Mouse (Mus musculus): ENCODE measurements around the gene Chst15.

The Chst15 gene

DNA sequence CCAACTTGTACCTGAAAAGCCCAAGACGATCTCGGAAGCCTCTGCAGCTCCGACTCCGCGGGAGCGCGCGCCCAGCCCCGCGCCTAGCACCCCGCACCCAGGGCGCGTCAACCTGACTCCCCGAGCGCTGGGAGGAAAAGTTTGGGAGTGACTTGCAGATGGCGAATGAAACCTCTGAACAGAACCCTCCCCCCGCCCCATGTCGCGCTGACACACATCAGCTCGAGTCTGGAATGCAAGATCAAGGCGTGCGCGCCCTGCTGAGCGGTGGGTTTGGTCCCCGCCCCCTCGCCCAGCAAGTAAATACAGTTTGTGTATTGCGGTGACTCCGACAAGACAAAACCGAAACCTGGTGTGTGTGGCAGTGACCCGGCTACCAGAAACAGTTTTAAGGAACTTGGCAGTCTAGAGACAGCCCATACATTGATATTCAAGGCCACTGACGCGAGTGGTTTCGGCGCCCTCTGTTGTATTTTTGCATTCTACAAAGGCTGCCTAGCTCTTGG is at the start of gene Chst15:
Gene Chst15, minus strand, starts transcription at position 193 of the 506 bp plus-strand sequence.
- DNase-seq, result peak; percentile 40

- DNase-seq, result no peak
Measured at GRCm38 (mm10) chr7:132365703-132366384, 48.8 kb upstream of the Chst15 start.

DNA sequence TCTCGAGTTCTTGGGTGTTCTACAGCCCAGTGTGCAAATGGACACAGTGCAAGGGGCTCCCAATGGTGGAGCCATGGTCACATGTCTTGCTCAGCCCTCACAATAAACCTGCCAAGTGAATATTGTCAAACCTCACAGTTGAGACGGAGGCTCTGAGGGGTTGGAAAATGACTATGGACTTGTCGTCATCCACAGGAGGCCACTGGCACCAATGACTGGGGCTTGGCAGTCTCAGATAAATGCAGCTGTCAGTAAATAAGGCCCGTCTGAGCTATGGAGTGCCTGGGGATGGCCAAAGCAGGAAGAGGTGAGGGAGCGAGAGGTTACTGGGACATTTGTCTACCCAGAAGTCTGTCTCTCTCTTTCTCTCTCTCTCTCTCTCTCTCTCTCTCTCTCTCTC is 48.1 kb upstream of the Chst15 start:
- DNase-seq, result no peak

GRCm38 (mm10) chr7:132364506-132364905 is 47.5 kb upstream of the Chst15 start:
- DNase-seq, result no peak

DNA sequence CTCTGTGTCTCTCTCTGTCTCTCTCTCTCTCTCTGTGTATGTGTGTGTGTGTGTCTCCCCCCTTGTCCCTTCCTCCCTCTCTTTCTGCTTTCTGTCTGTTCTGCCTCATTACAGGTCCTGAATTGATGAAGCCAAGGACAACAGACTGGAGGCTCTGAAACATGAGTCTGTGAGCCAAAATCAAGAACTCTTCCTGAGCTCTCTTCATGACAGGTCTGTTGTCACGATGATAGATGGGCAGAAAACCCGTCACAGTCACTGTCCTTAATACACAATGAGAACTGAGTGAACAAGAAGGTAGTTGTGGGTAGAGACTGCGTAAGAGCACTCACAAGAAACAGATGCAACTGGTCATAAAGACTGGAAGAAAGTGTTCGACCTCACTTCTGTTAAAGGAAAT is 43.3 kb upstream of the Chst15 start:
- DNase-seq, result no peak

GRCm38 (mm10) chr7:132358709-132359108 is 41.7 kb upstream of the Chst15 start:
- no peak for DNase-seq

DNA sequence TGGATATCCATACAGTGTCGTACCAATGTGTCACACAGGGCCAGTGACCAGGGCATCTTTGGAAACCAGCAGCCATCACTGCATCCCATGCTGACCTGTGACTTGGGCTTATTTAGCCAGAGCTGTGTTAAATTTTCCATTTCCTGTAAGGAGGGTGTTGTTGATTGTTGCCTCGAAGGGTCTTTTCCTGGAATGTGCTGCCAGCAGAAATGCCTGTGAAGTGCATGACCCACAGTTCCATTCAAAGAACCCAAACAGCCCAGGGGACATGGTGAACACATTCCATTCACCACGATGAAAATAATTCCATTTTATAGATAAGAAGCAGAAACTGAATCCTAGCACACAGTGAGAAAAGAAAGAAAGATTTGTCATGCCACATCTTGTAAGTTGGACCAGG is 41.2 kb upstream of the Chst15 start:
- no peak for DNase-seq

- DNase-seq, result no peak
Measured at GRCm38 (mm10) chr7:132357841-132358237, 40.8 kb upstream of the Chst15 start.

DNA sequence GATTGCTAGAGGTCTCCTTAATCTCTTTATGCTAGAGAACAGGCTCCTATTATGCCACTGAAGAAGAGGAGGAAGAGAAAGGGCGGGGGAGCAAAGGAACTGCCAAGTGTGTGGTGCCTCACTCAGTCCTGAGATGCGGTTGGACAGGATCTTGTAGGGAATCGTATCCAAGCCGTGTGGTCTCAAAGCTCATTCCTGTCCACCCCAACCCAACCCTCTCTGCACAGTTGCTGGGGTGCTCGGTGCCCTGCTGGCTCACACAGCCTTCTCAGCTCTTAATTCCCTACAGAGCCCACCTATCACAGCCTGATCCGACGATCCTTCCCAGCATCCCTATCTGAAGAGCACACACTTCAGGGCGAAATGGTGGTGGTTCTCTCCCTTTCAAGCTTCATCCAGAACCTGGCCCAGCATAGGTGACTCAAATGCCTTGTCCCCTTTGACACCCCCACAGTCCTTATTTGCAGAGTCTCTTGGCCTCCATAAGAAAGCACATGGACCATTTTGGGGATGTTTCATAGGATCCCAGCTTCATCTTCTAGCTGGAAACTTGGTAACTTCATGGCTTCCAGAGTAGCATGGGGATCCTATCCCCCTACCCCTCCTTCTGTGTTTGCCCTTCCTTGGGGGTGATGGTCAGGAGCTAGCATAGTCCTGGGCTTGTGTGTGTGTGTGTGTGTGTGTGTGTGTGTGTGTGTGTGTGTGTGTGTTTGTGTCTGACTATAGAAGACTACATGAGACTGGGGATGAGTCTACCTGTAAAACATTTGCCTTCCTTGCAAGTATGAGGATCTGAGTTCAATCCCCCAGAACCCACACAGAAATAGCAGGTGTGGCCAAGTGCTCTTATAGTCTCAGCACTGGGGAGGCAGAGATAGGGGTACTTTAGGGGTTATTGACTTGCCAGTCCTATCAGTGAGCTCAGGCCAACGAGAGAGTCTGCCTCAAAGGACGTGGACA is 40.1 kb upstream of the Chst15 start:
- DNase-seq, result no peak

DNA sequence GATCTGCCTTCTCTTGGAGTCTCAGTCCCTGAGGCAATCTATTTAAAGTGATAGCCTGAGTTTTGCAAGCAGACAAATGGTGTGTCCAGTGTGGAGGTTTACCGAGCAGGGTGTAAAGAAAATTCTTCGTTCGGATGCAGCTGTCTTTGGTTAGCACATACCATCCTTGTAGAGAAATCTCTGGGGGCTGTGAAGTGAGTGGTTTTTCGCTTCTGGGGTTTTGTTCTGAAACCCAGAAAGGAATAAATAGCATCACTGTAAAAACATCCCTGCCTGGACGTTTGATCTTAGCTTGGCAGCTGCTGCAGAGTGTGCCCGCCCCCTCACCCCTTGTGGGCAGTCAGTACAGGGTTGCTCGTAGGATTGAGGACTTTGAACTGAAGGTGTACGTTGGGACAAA is 39.2 kb upstream of the Chst15 start:
- no peak for DNase-seq

- no peak for DNase-seq
Measured at GRCm38 (mm10) chr7:132355767-132356166, 38.7 kb upstream of the Chst15 start.

DNA sequence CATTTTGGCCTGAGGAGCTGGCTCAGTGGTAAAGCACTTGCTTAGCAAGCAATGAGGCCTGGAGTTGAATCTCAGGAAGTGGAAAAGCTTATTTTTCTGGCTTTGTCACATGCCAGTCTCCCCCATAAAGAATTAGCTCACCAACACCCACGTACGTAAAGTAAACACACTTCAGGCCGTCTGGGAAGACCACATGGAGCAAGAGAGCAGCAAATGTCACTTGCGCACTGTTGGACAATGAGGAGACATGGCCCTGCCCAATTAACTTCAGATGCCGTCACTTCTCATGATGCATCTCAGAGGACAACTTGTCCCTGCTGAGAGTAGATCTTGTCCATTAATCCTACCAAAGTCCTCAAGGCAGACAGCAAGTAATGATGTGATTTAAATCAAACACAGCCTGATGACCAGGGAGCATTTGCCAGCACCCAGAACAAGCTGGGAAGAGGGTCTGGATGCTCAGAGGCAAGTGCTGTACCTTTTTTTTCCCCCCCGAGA is 32.1 kb upstream of the Chst15 start:
- no peak for DNase-seq

DNA sequence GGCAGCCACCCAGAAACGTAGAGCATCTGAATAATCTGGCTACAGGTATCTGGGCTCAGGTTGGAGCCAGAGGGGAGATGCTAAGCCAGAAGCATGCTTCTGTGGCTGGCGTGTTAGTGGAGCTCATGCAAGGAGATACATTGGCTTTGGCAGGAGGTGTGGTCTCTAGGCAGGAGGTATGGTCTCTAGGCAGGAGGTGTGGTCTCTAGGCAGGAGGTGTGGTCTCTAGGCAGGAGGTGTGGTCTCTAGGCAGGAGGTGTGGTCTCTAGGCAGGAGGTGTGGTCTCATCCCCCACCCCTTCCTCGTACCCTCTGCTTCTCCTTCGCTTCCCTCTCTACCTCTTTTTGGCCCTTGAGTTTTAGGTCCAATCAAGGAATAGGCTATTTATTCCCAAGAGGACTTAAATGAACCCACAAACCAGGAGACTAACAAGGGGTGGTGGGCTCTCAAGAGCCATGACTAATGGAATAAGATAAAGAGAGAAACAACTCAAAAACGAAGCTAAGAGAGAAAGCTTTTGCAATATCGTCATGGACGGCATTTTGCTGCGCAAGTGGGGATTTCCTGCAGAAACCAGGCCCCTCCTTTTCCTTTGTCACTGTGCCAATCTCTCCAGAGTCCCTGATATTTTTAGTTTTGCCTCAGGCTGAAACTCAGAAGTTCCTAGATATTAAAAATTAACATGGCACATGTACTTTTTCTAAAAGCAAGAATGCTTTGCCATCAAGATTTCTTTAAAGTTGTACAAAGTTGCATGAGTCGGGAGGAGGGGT is 30.4 kb upstream of the Chst15 start:
- DNase-seq, result no peak

DNA sequence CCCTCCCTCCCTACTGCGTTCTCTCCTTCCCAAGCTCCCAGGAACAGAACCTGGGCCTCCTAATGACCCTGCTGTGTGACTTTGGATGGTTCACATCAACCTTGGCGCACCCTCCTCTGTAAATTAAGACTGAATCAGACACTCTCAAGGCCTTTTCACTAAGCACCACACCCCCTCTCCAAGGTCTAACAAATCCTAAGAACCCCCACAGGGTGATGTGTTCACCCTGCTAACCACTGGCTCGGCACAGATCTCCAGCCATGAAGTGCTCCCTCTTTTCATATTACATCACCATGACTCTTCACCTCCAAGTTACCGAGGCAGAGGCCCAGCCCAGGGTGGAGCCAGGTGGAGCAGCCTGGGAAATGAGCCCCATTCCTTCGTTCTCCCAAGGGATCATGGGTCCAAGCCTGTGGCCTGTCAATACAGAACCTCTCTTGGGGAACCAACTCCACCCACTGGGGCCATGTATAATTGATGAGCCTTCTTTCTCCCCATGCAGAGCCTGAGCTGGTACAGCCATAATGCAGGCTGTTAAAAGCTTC is 28.6 kb upstream of the Chst15 start:
- DNase-seq, result no peak

GRCm38 (mm10) chr7:132344606-132345005 is 27.6 kb upstream of the Chst15 start:
- no peak for DNase-seq

DNA sequence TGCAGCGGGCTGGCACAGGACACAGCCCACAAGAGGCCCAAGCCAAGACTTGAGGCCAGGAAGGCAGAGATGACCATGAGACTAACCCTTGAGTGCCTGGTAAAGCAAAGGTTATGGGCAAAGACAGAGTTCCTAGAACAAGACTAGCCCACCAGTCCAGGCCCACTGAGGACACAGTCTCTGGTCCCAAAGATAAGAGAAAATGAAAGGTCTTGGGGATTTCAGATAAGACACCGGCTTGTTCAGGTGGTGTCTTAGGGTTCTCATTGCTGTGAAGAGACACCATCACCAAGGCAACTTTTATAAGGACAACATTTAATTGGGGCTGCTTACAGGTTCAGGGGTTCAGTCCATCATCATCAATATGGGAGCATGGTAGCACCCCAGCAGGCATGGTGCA is 26.9 kb upstream of the Chst15 start:
- no peak for DNase-seq

DNA sequence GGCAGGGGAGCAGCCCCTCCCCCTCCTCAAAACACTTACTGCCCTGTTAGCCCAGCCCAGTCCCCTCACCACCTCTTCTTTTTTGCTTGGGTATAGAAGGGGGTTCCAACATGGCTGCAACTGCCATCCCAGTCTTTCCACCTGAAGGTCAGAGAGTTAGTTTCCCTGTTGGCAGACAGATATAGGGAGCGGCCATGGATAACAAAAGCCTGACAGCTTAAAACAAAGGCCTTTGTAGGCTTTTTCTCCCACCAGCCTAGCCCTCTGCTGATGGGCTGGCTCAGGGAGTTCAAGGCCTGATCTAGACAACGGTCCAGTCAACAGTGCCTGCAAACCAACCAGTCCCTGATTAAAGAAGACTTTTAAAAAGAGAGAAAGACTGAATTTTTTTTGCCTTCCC is 26.1 kb upstream of the Chst15 start:
- no peak for DNase-seq

DNA sequence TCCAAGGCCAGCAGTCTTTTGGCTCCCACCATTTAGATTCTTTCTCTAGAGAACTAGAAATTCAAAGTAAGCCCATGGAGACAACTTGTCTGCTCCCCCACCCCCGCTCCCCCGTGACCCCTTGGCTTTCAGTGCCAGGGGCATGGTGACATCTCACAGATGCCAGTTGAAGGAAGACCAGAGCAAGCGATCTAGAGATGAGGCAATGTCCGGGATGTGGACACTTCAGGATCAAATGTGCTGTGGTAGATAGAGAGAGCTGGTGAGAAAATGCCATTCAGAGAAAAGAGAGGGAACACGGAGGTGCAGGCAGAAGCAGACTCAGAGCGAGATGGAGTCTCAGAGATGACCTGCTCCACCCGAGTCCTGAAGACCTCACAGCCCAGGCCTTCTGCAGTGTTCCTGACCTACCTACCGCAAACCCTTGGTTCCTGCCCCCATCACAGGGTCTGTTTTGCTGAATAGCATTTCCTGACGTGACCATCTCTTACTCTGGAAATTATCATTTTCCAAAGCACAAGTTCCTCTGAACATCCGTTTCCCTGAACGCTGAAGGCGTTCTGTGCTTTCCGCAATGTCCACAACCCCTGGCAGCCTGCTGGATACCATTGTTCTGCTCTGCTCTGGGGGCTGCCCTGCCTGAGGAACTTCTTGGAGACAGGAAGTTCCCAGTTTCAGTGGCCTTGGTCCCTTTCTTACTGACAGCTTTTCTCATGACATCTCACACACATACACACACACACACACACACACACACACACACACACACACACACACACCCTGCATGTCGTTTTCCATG is 22.2 kb upstream of the Chst15 start:
- no peak for DNase-seq

- DNase-seq, result no peak
Measured at GRCm38 (mm10) chr7:132338350-132338749, 21.3 kb upstream of the Chst15 start.

DNA sequence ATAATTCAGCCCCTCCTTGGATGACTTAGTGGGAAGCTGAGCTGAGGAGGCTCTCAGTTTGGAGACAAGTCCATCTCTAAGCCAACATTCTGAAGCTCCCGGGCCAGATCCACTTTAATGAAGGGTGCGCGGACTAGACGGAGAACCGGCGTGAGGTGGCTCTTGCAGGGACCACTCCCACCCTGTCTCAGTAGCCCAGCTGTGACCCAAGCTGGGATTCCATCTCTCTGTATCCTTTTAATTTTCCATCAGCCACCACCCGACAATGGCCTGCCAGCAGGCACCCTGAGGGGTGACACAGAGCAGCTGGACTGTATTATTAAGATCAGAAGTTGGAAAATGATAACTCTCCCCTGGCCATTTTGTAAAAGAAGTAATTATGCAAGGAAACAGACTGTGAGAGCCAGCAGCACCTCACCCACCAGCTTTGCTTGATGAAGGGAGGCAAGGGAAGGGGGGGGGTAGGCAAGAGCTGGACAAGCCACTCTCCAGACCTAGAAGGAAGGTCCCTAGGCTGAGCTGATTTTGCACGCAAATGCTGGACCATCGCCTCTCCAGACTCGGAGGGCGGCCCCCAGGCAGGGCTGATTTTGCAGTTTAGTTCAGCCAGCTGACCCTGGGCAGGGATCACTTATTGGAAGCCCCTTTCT is 20.4 kb upstream of the Chst15 start:
- no peak for DNase-seq

- no peak for DNase-seq
Measured at GRCm38 (mm10) chr7:132336781-132337180, 19.8 kb upstream of the Chst15 start.
